Mouse (Mus musculus): Measurements from ENCODE around the gene Naa50. TPM values are rescaled to one million over a fixed set of nuclear protein-coding genes. Genes with fewer than 3 reads are reported as not detected.

Naa50 gene
- 43.0 TPM for polyA plus RNA-seq (2017; shearing (Covaris generic))

DNA sequence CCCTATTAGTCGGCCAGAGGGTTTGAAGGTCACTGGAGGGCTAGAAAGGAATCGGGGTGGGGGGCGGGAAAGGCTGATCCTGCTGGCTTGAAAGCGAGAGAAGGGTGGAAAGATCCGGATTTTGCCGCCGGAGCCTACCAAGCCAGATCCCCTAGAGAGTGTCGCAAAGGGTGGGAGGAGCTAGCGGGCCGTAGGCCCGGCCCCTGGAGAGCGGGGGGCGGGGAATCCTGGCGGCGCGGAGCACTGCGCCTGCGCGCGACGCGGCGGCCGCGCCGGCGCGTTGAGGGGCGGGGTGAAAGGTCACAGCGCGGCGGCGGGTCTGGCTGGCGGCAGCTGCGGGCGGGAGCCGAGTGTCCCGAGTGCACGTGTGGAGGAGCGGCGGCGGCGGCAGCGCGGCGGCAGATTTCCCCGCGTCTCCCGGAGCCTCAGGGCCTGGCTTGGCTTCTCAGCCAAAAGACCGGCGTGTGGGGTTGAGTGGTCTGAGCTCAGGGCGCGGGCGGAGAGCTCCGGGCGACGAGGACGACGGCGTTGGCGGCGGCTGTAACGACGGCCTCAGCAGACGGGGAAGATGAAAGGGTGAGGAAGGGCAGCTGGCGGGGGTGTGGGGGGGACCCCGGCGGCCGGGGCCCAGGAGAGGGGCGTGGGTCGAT lies at the start of gene Naa50, which contains the start of gene Atp6v1a:
Gene Naa50, plus strand, starts transcription at position 295 of the 650 bp plus-strand sequence.
Gene Atp6v1a, minus strand, starts transcription at position 170 of the 650 bp plus-strand sequence.

DNA sequence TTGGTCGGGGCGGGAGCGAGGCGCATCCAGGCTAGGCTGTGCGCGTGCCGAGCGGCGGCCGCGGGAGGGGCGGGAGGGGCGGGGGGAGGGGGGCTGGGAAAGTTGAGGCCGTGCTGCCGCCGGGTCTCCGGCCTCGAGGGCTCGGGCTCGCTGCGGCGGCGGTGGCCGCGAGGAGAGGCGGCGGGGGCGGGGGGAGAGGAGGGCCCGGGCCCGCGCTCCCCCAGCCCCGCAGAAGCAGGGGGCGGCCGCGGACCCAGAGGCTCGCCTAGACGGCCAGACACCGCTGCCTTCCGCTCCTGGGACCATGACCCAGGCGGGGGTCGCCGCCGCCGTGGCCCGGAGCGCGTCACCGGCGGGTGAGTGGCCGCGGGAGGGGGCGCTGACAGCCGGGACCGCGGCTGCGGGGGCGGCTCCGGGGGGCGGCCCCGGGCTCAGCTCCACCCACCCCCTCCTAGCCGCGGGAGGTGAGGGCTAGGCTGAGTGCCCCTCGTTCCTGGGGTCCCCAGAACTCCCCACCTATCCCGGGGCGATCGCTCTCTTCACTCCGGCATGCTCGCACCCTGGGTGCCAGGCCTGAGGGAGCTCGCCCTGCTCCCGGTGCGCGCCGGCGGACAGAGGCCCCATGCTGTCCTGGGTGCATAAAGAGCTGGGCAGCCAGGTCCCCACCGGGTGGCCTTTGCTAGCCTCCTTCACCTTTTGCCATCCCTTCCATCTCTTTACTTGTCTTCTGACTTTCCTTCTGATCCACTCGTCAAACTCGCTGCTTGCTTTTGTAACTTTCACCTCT lies 33.7 kb downstream of the Naa50 start, which contains the start of gene Usf3:
Gene Usf3, plus strand, starts transcription at position 92 of the 787 bp plus-strand sequence.

Other genes starting within 250 kb of the Naa50 start
- 18.6 TPM for gene Qtrt2, start 213.0 kb upstream of the Naa50 start, polyA plus RNA-seq (2017; shearing (Covaris generic))
- 3.4 TPM for gene Zdhhc23, start 160.0 kb upstream of the Naa50 start, polyA plus RNA-seq (2017; shearing (Covaris generic))
- gene Gramd1c, start 76.5 kb upstream of the Naa50 start, polyA plus RNA-seq (2017; shearing (Covaris generic)), result 6.3 TPM
- gene Atp6v1a, start 125 bp upstream of the Naa50 start, polyA plus RNA-seq (2017; shearing (Covaris generic)), result 24.9 TPM
- 2.1 TPM for gene Usf3, start 33.4 kb downstream of the Naa50 start, polyA plus RNA-seq (2017; shearing (Covaris generic))
- gene Sidt1, start 193.4 kb downstream of the Naa50 start, polyA plus RNA-seq (2017; shearing (Covaris generic)), result 42.1 TPM
- 42.4 TPM for gene Spice1, start 207.3 kb downstream of the Naa50 start, polyA plus RNA-seq (2017; shearing (Covaris generic))

Measured in activated CD4-positive, CD25-positive, alpha-beta regulatory T cell, adult 9 weeks (primary cell).